Mouse (Mus musculus) thymus, postnatal 36 days (tissue): Measurements from ENCODE around the gene Arid4a.
A peak's percentile ranks its signal among the peaks of the same experiment; 100 is the strongest.
"Not testable (repeated sequence)": the region's sequence is repeated elsewhere in the genome, so short reads cannot be mapped to it uniquely, and the experiment has no call there.

Experiments used
- DNase-seq, 2 experiments: peaks; one replicate each; pipeline ENCODE4 v3.0.0; 2022; ENCODE audit warnings: mixed read lengths in 2 of 2

The Arid4a gene

GRCm38 (mm10) chr12:71055537-71055936 is 39.7 kb downstream of the Arid4a start:
- no peak for DNase-seq

DNA sequence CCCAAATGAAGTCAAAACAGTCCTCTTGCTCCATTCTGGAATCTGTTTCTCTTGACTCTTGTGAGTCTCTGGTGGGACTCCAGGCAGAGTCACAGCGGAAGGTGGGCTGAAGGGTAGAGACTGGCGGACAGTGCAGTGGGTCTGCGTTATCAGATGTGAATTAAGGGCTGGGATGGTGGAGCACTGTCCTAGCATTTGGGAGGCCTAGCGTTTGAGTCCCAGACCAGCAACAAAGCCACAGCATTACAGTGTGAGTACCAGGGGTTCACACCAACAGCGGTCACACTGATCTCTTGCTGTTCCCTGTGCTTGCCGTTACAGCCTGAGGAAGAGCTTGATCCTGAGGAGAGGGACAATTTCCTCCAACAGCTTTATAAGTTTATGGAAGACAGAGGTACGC is 44.0 kb downstream of the Arid4a start:
- DNase-seq, result no peak

DNA sequence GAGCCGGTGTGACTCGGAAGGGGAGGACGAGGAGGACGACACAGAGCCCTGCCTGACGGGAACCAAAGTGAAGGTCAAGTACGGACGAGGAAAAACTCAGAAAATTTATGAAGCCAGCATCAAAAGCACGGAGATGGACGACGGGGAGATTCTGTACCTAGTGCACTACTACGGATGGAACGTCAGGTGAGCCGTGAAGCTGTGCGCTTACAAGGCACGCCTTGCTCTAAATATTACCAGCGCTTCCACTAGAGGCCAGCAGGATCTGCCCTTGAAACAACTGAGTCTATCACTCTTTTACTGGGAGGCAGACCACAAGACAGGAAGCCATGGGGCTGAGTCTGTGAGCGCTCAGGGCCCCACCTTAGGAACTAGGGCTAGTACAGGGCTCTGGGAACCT is 54.1 kb downstream of the Arid4a start:
- DNase-seq, result no peak

DNA sequence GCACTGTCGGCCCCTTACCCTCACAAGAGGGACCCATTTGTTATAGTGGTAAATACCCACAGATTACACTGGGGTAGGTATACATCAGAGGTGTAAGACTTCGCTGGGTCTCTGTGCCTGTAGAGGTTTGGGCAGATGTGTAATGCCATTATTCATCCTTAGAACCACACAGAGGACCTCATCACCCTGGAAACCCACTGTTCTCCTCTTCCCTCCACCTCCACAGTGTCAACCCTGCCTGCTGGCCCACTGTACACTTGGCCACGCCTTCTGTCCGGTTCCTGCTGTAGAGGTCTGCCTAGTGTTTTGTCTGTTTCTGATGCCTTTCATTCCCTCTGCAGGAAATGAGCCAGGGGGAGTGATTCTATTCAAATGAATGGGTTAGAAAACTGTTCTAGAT is 56.3 kb downstream of the Arid4a start:
- no peak for DNase-seq

- DNase-seq, result peak; percentile 36 to 43
Measured at GRCm38 (mm10) chr12:71073113-71073730, 57.4 kb downstream of the Arid4a start.

DNA sequence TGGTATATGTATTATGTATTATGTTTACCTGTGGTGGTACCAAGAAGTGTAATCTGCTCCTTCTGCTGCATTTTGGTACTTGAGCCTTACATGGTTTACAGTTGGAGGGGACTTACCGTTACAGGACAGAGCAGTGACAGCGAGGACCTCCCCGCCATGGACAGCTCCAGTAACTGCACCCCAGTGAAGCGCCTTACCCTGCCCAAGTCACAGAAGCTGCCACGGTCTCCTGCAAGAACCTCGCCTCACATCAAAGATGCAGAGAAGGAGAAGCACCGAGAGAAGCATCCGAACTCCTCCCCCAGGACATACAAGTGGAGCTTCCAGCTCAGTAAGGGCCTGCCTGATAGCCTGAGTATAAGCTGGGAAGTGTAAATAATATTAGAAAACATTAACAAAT is 70.5 kb downstream of the Arid4a start:
- DNase-seq, result no peak

DNA sequence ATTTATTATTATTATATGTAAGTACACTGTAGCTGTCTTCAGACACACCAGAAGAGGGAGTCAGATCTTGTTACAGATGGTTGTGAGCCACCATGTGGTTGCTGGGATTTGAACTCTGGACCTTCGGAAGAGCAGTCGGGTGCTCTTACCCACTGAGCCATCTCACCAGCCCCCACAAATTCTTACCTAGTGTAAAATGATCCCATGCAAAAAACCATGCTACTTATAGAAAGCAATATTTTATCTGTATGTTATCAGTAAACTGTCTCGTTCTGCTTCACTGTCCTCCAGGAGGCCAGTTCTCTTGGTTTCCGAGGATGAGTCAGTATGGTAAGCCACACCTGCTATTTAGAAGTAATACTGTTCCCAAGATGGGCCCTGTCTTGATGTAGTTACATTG is 88.5 kb downstream of the Arid4a start:
- not testable (repeated sequence) for DNase-seq

DNA sequence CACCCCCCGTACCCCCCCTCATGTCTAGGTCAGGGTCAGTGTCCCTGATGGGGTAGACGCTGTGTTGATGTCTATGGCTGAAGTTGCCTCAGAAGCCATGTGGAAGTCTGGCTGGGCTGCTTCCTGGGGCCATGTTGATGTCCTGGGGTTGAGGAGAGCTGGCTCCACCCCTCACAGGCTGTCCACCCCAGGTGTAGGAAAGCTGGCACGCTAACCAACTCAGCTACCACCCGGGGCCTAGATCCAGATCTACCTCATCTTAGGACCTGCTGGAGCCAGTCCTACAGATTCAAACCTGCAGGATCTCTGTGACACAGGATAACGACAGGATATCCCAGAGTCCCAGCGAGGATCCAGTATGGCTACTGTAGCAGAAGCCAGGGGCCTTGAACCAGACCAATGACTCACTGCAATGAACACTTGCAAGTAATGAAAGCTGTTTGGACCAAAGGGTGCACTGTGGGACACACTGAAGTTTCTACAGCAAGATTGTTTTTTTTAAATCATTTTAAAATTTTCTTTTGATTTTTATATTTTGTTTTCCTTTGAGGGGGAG is 91.5 kb downstream of the Arid4a start:
- no peak for DNase-seq

DNA sequence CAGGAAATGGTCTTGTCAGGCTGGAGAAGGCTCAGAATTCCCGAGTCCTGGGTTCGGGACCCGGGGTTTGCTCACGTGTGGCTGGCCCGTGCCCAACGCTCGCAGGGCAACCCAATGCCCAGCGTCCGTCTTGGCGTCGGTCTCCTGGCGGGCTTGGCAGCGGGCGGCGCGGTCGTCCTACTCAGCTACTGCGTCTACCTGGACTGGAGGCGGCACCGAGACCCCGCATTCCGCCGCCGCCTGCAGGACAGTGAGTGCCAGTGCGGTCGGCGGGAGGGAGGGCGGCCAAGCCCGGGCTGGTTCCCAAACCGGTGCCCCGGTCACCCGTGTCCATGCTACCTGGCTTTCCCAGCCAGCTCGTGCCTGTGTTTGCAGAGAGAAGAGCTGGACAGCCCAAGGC is 95.5 kb downstream of the Arid4a start, which contains the start of gene Tomm20l:
TSS of gene Tomm20l (plus strand) at position 98 of the 400 bp plus-strand sequence.
- peak in 1 of 2 experiments; percentile 12 for DNase-seq

- no peak for DNase-seq
Measured at GRCm38 (mm10) chr12:71113074-71113473, 97.3 kb downstream of the Arid4a start.

DNA sequence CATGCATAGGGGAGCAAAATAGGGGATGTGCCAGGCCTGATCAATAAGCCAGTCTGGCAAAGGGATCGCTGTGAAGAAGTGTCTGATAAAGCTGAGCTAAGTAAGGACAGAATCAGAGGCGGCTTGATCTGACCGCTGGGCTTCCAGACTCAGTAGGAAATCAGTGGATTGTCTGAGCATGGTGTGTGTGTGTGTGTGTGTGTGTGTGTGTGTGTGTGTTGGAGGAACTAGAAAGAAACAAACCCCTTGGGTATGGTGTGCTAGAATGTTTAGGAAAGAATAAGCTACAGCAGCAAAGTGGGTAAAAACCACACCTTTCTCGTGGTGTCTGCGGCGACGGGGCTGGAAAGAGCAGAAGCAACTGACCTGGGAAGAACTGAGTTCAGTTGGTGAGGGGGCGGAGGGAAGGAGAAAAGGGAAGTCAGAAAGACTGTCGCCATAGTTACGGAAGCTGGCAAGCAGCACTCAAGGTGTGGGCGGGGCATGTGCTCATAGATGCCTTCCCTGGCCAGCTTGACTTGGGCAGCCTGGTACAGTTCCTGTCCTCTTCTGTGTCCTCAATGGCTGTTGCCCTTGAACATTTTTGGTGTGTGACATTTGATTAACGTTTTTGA is 98.0 kb downstream of the Arid4a start:
- peak; percentile 53 to 69 for DNase-seq

GRCm38 (mm10) chr12:71116411-71116810 is 100.6 kb downstream of the Arid4a start:
- no peak for DNase-seq

GRCm38 (mm10) chr12:71122731-71123130 is 106.9 kb downstream of the Arid4a start:
- DNase-seq, result no peak

GRCm38 (mm10) chr12:71123286-71123685 is 107.5 kb downstream of the Arid4a start:
- DNase-seq, result no peak

DNA sequence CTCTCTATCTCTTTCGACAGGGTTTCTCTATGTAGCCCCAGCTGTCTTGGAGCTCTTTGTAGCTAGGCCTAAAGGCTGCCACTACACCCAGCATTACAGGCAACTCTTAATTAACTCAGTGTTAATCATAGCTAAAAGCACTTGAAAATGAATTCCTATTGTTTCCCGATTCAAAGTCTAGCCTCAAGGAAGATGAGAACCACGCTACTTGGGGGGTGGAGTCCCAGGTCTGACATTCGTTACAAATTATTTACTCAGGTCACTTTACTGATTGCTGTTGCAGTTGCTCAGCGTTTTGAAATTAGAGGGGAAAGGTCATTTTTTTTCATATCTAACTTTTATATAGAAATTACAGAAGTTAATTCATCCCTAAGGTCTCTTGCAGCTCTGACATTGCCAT is 119.8 kb downstream of the Arid4a start:
- DNase-seq, result no peak

- peak; percentile 76 to 77 for DNase-seq
Measured at GRCm38 (mm10) chr12:71136130-71136973, 120.6 kb downstream of the Arid4a start, which contains the start of the genes Timm9 and 2700049A03Rik. Timm9 (minus strand) TSS chr12:71136684. 2700049A03Rik (plus strand) TSS chr12:71136848.

DNA sequence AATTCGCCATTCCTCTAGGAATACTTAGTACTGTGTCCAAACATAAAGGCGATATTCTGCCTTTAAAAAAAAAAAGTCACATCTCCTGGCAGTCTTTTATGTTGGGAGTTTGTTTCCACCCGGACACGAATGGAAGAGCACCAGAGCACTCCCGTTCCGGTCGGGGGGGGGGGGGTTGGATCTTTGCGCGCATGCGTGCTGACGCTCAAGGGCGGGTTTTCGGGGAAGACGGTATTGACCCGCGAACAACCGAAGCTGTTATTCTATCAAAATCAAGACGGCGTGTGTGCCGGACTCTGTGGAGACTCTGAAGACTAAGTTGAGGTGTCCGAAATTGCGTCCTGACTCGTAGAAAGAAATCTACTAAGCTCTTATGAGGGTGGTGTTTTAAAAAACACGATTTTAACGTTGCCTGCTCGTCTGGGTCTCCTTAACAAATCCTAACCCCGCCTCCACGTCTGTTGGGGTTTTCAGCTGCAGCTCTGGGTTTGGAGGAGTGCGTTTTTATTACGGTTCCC is 121.2 kb downstream of the Arid4a start:
- DNase-seq, result peak; percentile 81 to 83

DNA sequence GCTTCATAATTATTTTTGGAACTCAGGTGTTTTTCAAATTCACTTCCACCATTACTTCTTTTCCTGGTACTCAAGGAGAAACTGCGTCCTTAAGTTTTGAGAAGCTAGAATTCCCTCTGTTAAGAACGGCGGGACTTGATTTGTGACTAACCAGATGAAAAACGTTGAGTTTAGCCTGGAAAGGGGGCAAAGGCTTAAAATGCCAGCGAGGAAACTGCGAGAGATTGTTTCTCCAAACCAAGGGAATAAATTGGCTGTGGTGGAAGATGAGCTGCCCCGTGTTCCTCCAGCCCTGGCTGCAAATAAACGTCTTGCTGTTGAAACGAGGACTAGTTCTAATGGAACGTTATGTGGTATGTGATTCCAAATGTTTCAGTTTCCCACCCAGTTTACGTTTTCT is 121.9 kb downstream of the Arid4a start:
- DNase-seq, result no peak

GRCm38 (mm10) chr12:71139258-71139828 is 123.6 kb downstream of the Arid4a start:
- no peak for DNase-seq

DNA sequence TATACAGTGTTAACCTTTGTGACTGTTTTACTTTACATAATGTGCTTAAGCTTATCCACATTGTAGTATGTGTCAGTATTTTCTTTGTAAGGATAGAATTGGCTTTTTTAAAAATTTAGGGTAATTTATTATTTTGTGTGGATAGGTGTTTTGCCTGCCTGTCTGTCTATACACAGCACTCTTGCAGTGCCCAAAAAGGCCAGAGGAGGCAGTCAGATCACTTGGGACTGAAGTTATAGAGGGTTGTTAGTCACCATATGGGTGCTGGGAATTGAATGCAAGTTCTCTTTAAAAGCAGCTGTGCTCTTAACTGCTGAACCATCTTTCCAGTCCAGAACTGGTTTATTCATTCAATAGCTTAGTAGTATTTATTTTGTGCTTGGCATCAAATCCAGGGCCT is 125.4 kb downstream of the Arid4a start:
- no peak for DNase-seq

DNA sequence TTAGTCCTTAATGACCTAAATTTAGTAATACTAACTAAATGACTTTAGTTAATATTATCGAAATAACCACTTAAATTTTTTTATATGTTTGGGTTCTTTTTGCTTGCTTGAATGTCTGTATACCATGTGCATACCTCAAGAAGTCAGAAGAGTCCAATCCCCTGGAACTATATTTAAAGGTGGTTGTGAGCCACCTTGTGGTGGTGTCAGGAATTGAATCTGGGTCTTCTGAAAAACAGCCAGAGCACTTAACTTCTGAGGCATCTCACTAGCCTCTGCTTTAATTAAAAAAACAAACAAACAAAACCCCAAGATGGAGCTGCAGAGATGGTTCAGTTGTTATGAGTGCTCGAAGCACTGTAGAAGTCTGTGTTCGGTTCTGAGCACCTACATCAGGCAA is 131.9 kb downstream of the Arid4a start:
- peak; percentile 24 to 50 for DNase-seq
